Mouse (Mus musculus) liver, adult 2 months (tissue): ENCODE results near the gene Malsu1.

Experiments used
- CTCF ChIP-seq: fragments of 200-500 bp; IDR thresholded peaks from 2 replicates; pipeline ENCODE4 v1.5.1; 2011; ENCODE audit warnings: low read depth, low read length, control low read depth
- POLR2A ChIP-seq: fragments of 200-500 bp; IDR thresholded peaks from 2 replicates; pipeline ENCODE4 v1.6.1; 2011; ENCODE audit warnings: low read length, control low read depth; ENCODE audit not compliant: insufficient read depth; ENCODE audit errors: extremely low read depth

DNA sequence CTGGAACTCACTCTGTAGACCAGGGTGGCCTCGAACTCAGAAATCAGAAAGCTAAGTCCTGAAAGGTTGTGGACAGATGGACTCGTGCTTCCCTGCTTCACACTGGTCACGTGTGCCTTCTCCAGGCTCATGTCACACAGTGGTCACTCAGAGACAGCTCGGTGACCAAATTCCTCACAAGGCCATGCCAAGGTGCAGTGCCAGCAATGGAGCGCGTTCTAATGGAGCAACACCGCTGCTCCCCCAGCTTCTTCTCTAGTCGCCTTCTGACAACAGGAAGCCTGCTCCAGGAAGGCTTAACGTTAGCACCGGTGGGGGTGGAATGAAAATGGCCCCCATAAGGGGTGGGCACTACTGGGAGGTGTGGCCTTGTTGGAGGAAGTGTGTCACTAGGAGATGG is 21.4 kb downstream of the Malsu1 start:
- TF ChIP-seq POLR2A (no peak), CTCF (no peak)
